Mouse (Mus musculus) heart, adult 9 months (tissue): ENCODE data around the gene Eif3c.

Experiments used
- DNase-seq, 2 experiments: peaks; one replicate each; pipeline ENCODE4 v3.0.0; 2022; ENCODE audit warnings: low spot score in 2 of 2

The Eif3c gene

GRCm38 (mm10) chr7:126566094-126566765 is at the start of gene Eif3c:
TSS of gene Eif3c (minus strand) at chr7:126566411.
- DNase-seq = peak; percentile 88 to 89

DNA sequence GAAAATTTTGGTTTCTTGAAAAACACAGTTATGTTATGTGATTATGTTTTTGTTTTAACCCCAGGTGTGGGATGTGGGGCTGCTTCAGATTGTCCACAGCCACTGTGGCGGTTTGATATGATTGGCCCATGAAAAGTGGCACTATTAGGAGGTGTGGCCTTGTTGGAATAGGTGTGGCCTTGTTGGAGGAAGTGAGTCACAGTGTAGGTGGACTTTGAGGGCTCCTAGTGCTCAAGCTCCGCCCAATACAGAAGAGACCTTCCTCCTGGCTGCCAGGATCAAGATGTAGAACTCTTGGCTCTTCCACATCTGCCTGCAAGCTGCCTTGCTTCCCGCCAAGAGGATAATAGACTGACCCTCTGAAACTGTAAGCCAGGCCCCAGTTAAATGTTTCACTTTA is 46.5 kb upstream of the Eif3c start:
- no peak for DNase-seq

- DNase-seq = no peak
Measured at GRCm38 (mm10) chr7:126607796-126608195, 41.6 kb upstream of the Eif3c start.

DNA sequence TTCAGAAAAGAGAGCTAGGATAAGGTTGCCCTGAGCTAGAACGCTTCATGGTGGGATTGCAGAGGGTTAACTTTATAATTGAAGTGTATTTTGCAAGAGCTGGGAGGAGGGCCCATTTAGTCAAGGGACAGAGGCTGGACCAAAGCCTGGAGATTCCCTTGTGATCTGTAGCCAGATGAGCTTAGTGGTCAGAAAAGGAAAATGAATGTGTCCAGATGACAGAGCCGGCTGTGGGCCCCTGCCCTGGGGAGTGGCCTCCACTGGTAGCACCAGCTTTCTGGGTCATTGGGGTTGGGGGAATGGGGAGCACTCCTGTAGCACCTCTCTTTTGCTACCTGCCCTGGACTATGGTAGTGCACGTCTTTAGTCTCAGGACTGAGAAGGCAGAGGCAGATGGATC is 40.9 kb upstream of the Eif3c start:
- peak; percentile 63 to 79 for DNase-seq

DNA sequence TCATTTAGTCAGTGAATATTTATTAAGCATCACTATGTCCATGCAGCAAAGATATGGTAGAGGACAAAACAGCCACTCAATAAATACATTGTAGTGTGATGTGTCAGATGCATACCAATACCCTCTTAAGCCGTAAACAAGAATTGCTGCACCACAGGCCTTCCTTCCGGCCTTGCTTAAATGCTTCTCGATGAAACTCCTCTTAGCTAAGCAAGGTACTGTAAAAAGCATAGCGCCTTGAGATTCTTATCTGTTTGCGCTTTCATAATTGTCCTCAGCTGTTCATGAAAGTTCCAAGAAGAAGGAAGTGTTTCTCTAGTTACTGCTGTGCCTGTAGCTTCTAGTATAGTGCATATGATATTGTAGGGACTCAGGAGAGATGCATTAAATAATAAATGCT is 40.4 kb upstream of the Eif3c start:
- DNase-seq = no peak

DNA sequence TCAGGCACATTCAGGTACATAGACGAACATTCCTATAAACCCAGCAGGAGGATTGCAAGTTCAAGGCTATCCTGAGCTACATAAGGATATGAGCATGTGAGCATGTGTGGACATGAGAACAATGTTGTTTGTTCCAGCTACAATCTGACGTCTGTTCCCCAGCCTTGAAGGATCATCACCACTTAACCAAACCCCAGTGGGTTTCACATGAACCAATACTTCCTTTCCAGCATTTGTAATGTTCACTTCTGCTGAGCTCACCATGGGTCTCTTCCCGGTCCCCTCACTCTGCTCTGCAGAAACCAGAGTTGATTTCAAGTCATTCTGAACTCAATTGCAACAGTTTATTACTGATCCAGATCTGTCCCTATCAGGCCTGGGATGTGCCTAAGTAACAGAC is 36.4 kb upstream of the Eif3c start:
- DNase-seq = no peak

DNA sequence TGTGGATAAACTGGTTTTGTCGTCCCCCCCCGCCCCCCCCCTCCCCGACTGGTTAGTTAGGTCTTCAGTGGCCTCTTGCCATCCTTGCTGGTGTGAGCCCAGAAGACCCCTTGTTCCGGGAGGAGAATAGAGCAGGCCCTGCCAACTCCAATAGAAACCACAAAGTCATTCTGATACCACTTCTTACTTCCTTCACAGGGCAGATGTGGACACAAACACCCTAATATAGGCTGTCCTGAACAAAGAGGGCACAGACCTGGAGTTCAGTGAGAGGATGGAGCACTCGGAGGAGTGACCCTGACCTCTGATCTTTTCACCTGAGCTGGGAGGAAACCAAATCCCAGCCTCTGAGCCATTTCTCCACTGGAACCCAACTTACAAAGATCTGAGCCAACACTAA is 35.7 kb upstream of the Eif3c start:
- DNase-seq = no peak

GRCm38 (mm10) chr7:126598919-126599318 is 32.7 kb upstream of the Eif3c start:
- no peak for DNase-seq

- no peak for DNase-seq
Measured at GRCm38 (mm10) chr7:126596414-126596813, 30.2 kb upstream of the Eif3c start.

DNA sequence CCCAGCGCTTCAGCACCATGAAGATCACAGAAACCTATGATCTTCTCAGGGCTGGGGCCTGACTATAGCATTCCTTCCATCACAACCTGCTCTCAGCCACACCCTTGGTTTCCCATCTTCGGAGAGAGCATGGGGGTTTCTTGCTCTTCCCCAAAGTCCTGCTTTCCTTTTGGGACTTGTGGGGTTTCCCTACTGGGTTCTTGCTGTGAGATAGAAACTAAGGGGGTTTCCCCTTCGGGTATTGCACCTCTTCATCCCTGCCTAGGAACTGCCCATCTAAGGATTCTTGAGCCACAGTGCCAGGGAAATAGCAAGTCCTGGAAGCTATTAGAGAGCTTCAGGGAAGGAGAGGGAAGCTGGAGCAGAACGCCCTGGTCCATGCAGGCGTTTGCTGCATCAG is 29.7 kb upstream of the Eif3c start:
- no peak for DNase-seq

- DNase-seq = no peak
Measured at GRCm38 (mm10) chr7:126594862-126595561, 28.8 kb upstream of the Eif3c start, which contains the start of gene Il27. TSS of gene Il27 (minus strand) at chr7:126594941.

GRCm38 (mm10) chr7:126587779-126588178 is 21.6 kb upstream of the Eif3c start:
- DNase-seq = no peak

DNA sequence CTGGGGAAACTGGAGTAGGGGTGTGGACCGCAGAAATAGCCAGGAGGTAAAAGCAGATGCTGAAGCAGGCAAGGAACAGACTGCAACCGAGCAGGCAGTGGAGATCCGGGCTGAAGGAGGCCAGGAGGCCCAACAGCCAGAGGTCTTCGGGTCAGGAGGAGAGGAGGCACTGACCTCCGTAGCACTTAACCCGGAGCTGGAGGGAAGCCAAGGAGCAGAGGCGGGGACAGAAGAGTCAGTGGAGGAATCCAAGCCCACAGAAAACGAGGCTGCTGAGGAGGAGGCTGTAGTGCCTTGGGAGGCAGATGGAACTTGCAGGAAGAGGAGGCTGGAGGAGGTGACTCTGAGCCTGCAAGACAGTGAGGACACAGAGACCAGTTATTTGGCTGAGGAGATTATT is 20.6 kb upstream of the Eif3c start:
- peak in 1 of 2 experiments; percentile 40 for DNase-seq

DNA sequence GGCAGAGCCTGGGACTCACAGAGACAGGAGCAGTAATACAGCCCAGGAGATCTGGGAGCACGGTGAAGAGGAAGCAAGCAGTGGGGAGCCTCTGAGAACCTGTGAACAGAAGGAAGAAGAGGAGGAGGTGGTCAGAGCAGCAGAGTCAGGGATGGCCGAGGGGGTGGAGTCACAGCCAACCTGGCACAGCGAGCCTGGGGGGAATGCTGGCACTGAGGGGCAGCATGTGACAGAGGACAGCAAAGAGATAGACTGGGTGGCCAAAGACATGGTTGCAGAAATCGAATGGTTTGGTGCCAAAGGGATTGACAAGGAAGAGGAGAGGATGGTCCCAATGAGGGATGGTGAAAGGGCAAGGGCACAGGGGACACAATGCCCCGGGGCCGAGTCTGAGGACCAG is 19.5 kb upstream of the Eif3c start, which contains the start of gene Cln3:
Gene Cln3, minus strand, starts transcription at position 101 of the 400 bp plus-strand sequence.
- no peak for DNase-seq

DNA sequence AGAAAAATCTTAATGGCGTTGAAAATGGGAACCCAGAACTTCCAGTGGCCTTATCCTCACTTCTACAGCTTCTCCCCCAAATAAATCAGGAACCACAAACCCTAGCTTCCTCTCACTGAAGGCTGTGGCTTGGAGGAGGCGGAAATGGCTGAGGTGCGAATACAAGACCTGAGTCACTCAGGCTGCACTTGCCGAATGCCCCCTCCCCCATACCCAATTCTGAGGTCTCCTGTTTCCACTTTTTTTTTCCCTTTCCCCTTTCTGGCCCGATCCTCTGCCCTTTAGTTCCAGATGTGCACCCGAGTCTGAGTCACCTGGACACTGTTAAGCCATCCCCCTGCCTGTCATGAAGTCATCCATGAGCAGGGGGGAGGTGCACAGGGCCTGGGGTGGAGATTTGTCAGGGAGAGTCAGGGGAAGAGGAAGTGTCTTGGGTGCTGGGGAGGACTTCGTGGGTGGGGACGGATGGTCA is 18.3 kb upstream of the Eif3c start, which contains the start of gene Apobr:
Gene Apobr, plus strand, starts transcription at position 437 of the 472 bp plus-strand sequence.
- DNase-seq = no peak

DNA sequence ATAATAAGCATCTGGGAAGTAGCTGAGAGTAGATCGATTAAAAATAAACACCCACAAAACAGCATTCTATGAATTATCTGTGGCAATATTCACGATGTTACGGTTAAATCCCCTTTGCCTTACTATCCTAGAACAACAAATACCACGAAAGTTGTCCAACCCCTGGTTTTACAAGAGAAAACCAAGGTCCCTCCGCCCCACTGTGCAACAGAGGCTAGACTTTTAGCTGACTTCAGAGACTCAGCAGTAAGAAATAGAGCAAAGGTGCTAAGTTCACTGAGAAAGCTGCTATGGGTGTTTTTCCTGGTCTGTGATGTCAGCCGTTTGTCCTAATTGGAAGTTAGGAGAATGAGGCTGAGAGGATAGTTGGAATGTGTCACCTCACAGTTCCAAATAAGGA is 17.6 kb upstream of the Eif3c start:
- no peak for DNase-seq

GRCm38 (mm10) chr7:126583251-126583709 is 17.1 kb upstream of the Eif3c start:
- peak; percentile 82 to 85 for DNase-seq

GRCm38 (mm10) chr7:126582759-126583158 is 16.5 kb upstream of the Eif3c start:
- DNase-seq = no peak

GRCm38 (mm10) chr7:126581661-126582060 is 15.4 kb upstream of the Eif3c start:
- DNase-seq = no peak

GRCm38 (mm10) chr7:126579172-126579571 is 13.0 kb upstream of the Eif3c start:
- DNase-seq = no peak

- peak in 1 of 2 experiments; percentile 23 for DNase-seq
Measured at GRCm38 (mm10) chr7:126576946-126577345, 10.7 kb upstream of the Eif3c start.

- DNase-seq = no peak
Measured at GRCm38 (mm10) chr7:126565693-126566092, 518 bp downstream of the Eif3c start.

DNA sequence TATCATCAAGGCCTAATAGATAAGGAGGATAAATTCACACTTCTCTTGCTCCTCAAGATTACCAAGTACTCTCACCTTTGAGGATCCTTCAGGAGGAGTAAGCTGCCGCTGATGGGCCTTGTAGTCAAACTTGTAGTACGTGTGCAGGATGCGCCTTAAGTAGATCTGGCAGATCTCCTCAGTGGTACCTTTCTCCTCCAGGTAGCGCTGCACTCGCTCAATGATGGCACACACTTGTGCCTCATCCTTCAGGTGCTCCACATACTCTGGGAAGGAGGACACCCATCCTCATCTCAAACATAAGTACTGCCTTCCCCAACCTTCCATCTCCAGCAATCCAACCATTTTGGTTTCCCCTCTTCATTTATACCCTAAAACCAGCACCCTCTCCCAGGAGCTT is 9.6 kb downstream of the Eif3c start:
- DNase-seq = no peak
